Mouse (Mus musculus): ENCODE results near the gene Chrnb1. TPM values are rescaled to one million over a fixed set of nuclear protein-coding genes. Genes with fewer than 3 reads are reported as not detected.

The Chrnb1 gene
- total and polyA plus RNA-seq, 2 experiments from 2014 or later: 0.85 to 1.5 TPM

GRCm38 (mm10) chr11:69752686-69753085 is 43.1 kb downstream of the Chrnb1 start:
- TF ChIP-seq CTCF (IDR thresholded peaks at IDR 0.05; ENCODE audit: low read depth): no peak
- Histone ChIP-seq H3K4me2 (ENCODE audit: low read depth, low read length) (no peak overlapping the region), H3K4me1 (ENCODE audit: insufficient read depth, low read length) (peaks cover 16% of the 10 kb centered on the region; the same call in 1 of the 2 replicates), H3K27ac (no peak overlapping the region), H3K9ac (replicated peaks; ENCODE audit: low read length) (no peak overlapping the region), H3K4me3 (ENCODE audit: low read length) (no peak overlapping the region), H3K9me3 (ENCODE audit: low read length) (no peaks in the 10 kb centered on the region), H3K36me3 (ENCODE audit: insufficient read depth, low read length) (peaks cover 2% of the 10 kb centered on the region; the same call in 1 of the 2 replicates), H3K27me3 (ENCODE audit: insufficient read depth, low read length) (no peaks in the 10 kb centered on the region)
- no peak for DNase-seq (ENCODE audit: low spot score)
- ATAC-seq: no peak

- Histone ChIP-seq H3K9me3 (ENCODE audit: low read length) (no peaks in the 10 kb centered on the region), H3K4me3 (ENCODE audit: low read length) (no peak overlapping the region), H3K9ac (replicated peaks; ENCODE audit: low read length) (no peak overlapping the region), H3K36me3 (ENCODE audit: insufficient read depth, low read length) (peaks cover 11% of the 10 kb centered on the region), H3K27me3 (ENCODE audit: insufficient read depth, low read length) (no peaks in the 10 kb centered on the region), H3K4me1 (ENCODE audit: insufficient read depth, low read length) (peaks cover 11% of the 10 kb centered on the region; the same call in 1 of the 2 replicates), H3K4me2 (ENCODE audit: low read depth, low read length) (no peak overlapping the region), H3K27ac (no peak overlapping the region)
- TF ChIP-seq CTCF (IDR thresholded peaks at IDR 0.05; ENCODE audit: low read depth): no peak
- 77% methylated on average over 3 of the region's 3 CpGs for WGBS
- DNase-seq (ENCODE audit: low spot score) (no peak), ATAC-seq (no peak)
Observed at GRCm38 (mm10) chr11:69751635-69752034, 44.1 kb downstream of the Chrnb1 start.

Other genes starting within 250 kb of the Chrnb1 start
Only the 30 nearest of the 45 such genes appear.
- 68.5 and 79.6 TPM in 2 replicates for gene Fxr2, start 163.0 kb downstream of the Chrnb1 start, total RNA-seq (2014; rRNA removed)
- gene Fxr2, start 163.0 kb downstream of the Chrnb1 start, polyA plus RNA-seq (2015; fragmentation: Nextera tagmentation; extraction: Ambion mirVana): 23.3 and 28.8 TPM in 2 replicates
- not detected in 2 replicates for gene Sox15, start 140.6 kb downstream of the Chrnb1 start, total RNA-seq (2014; rRNA removed)
- gene Sox15, start 140.6 kb downstream of the Chrnb1 start, polyA plus RNA-seq (2015; fragmentation: Nextera tagmentation; extraction: Ambion mirVana): 0.35 and 0.40 TPM in 2 replicates
- 141 and 256 TPM in 2 replicates for gene Mpdu1, start 133.3 kb downstream of the Chrnb1 start, total RNA-seq (2014; rRNA removed)
- gene Mpdu1, start 133.3 kb downstream of the Chrnb1 start, polyA plus RNA-seq (2015; fragmentation: Nextera tagmentation; extraction: Ambion mirVana): 122 and 124 TPM in 2 replicates
- gene Cd68, start 129.8 kb downstream of the Chrnb1 start, total RNA-seq (2014; rRNA removed): 6.0 and 7.5 TPM in 2 replicates
- gene Cd68, start 129.8 kb downstream of the Chrnb1 start, polyA plus RNA-seq (2015; fragmentation: Nextera tagmentation; extraction: Ambion mirVana): 10.5 and 12.0 TPM in 2 replicates
- 696 and 745 TPM in 2 replicates for gene Eif4a1, start 123.5 kb downstream of the Chrnb1 start, total RNA-seq (2014; rRNA removed)
- 427 and 463 TPM in 2 replicates for gene Eif4a1, start 123.5 kb downstream of the Chrnb1 start, polyA plus RNA-seq (2015; fragmentation: Nextera tagmentation; extraction: Ambion mirVana)
- gene Senp3, start 113.9 kb downstream of the Chrnb1 start, total RNA-seq (2014; rRNA removed): 68.6 and 90.4 TPM in 2 replicates
- gene Senp3, start 113.9 kb downstream of the Chrnb1 start, polyA plus RNA-seq (2015; fragmentation: Nextera tagmentation; extraction: Ambion mirVana): 69.2 and 69.3 TPM in 2 replicates
- 0.14 and 1.8 TPM in 2 replicates for gene Tnfsf13, start 110.2 kb downstream of the Chrnb1 start, total RNA-seq (2014; rRNA removed)
- gene Tnfsf13, start 110.2 kb downstream of the Chrnb1 start, polyA plus RNA-seq (2015; fragmentation: Nextera tagmentation; extraction: Ambion mirVana): 0.76 and 0.98 TPM in 2 replicates
- gene Tnfsf12, start 100.1 kb downstream of the Chrnb1 start, total RNA-seq (2014; rRNA removed): 3.1 and 7.1 TPM in 2 replicates
- 5.0 and 6.0 TPM in 2 replicates for gene Tnfsf12, start 100.1 kb downstream of the Chrnb1 start, polyA plus RNA-seq (2015; fragmentation: Nextera tagmentation; extraction: Ambion mirVana)
- 0.94 and 4.6 TPM in 2 replicates for gene Tnfsfm13, start 99.8 kb downstream of the Chrnb1 start, total RNA-seq (2014; rRNA removed)
- 2.0 and 2.8 TPM in 2 replicates for gene Tnfsfm13, start 99.8 kb downstream of the Chrnb1 start, polyA plus RNA-seq (2015; fragmentation: Nextera tagmentation; extraction: Ambion mirVana)
- 18.3 and 18.8 TPM in 2 replicates for gene Polr2a, start 37.3 kb downstream of the Chrnb1 start, total RNA-seq (2014; rRNA removed)
- 9.1 and 10.5 TPM in 2 replicates for gene Polr2a, start 37.3 kb downstream of the Chrnb1 start, polyA plus RNA-seq (2015; fragmentation: Nextera tagmentation; extraction: Ambion mirVana)
- 0.72 TPM in 1 of 2 replicates, not detected in the other for gene Slc35g3, start 34.0 kb downstream of the Chrnb1 start, total RNA-seq (2014; rRNA removed)
- gene Slc35g3, start 34.0 kb downstream of the Chrnb1 start, polyA plus RNA-seq (2015; fragmentation: Nextera tagmentation; extraction: Ambion mirVana): 0.11 and 0.15 TPM in 2 replicates
- gene Zbtb4, start 30.0 kb downstream of the Chrnb1 start, total RNA-seq (2014; rRNA removed): 39.2 and 39.9 TPM in 2 replicates
- gene Zbtb4, start 30.0 kb downstream of the Chrnb1 start, polyA plus RNA-seq (2015; fragmentation: Nextera tagmentation; extraction: Ambion mirVana): 4.6 and 4.9 TPM in 2 replicates
- gene Fgf11, start 5.9 kb upstream of the Chrnb1 start, total RNA-seq (2014; rRNA removed): 19.1 and 19.2 TPM in 2 replicates
- 3.8 and 4.4 TPM in 2 replicates for gene Fgf11, start 5.9 kb upstream of the Chrnb1 start, polyA plus RNA-seq (2015; fragmentation: Nextera tagmentation; extraction: Ambion mirVana)
- 0.16 and 0.72 TPM in 2 replicates for gene Tmem102, start 9.7 kb upstream of the Chrnb1 start, total RNA-seq (2014; rRNA removed)
- gene Tmem102, start 9.7 kb upstream of the Chrnb1 start, polyA plus RNA-seq (2015; fragmentation: Nextera tagmentation; extraction: Ambion mirVana): 1.1 and 1.5 TPM in 2 replicates
- gene Gm39566, start 19.4 kb upstream of the Chrnb1 start, total RNA-seq (2014; rRNA removed): not detected in 2 replicates
- gene Gm39566, start 19.4 kb upstream of the Chrnb1 start, polyA plus RNA-seq (2015; fragmentation: Nextera tagmentation; extraction: Ambion mirVana): not detected in 2 replicates
- not detected in 2 replicates for gene Spem2, start 22.5 kb upstream of the Chrnb1 start, total RNA-seq (2014; rRNA removed)
- gene Spem2, start 22.5 kb upstream of the Chrnb1 start, polyA plus RNA-seq (2015; fragmentation: Nextera tagmentation; extraction: Ambion mirVana): not detected in 2 replicates
- gene Spem1, start 26.2 kb upstream of the Chrnb1 start, total RNA-seq (2014; rRNA removed): not detected in 2 replicates
- gene Spem1, start 26.2 kb upstream of the Chrnb1 start, polyA plus RNA-seq (2015; fragmentation: Nextera tagmentation; extraction: Ambion mirVana): 0.28 and 0.40 TPM in 2 replicates
- gene Nlgn2, start 41.8 kb upstream of the Chrnb1 start, total RNA-seq (2014; rRNA removed): 126 and 130 TPM in 2 replicates
- gene Nlgn2, start 41.8 kb upstream of the Chrnb1 start, polyA plus RNA-seq (2015; fragmentation: Nextera tagmentation; extraction: Ambion mirVana): 20.8 and 22.3 TPM in 2 replicates
- gene Tmem256, start 42.6 kb upstream of the Chrnb1 start, total RNA-seq (2014; rRNA removed): 119 and 153 TPM in 2 replicates
- gene Tmem256, start 42.6 kb upstream of the Chrnb1 start, polyA plus RNA-seq (2015; fragmentation: Nextera tagmentation; extraction: Ambion mirVana): 435 and 439 TPM in 2 replicates
- gene Plscr3, start 50.4 kb upstream of the Chrnb1 start, total RNA-seq (2014; rRNA removed): 24.7 and 26.3 TPM in 2 replicates
- 32.2 and 33.4 TPM in 2 replicates for gene Plscr3, start 50.4 kb upstream of the Chrnb1 start, polyA plus RNA-seq (2015; fragmentation: Nextera tagmentation; extraction: Ambion mirVana)
- not detected in 2 replicates for gene Tnk1, start 62.8 kb upstream of the Chrnb1 start, total RNA-seq (2014; rRNA removed)
- 0.15 TPM in 1 of 2 replicates, not detected in the other for gene Tnk1, start 62.8 kb upstream of the Chrnb1 start, polyA plus RNA-seq (2015; fragmentation: Nextera tagmentation; extraction: Ambion mirVana)
- gene Tmem95, start 82.1 kb upstream of the Chrnb1 start, total RNA-seq (2014; rRNA removed): not detected in 2 replicates
- not detected in 2 replicates for gene Tmem95, start 82.1 kb upstream of the Chrnb1 start, polyA plus RNA-seq (2015; fragmentation: Nextera tagmentation; extraction: Ambion mirVana)
- gene Kctd11, start 85.5 kb upstream of the Chrnb1 start, total RNA-seq (2014; rRNA removed): 1.7 and 2.0 TPM in 2 replicates
- 1.3 and 1.7 TPM in 2 replicates for gene Kctd11, start 85.5 kb upstream of the Chrnb1 start, polyA plus RNA-seq (2015; fragmentation: Nextera tagmentation; extraction: Ambion mirVana)
- gene Acap1, start 99.6 kb upstream of the Chrnb1 start, total RNA-seq (2014; rRNA removed): 1.5 TPM in 1 of 2 replicates, not detected in the other
- 0.20 and 0.21 TPM in 2 replicates for gene Acap1, start 99.6 kb upstream of the Chrnb1 start, polyA plus RNA-seq (2015; fragmentation: Nextera tagmentation; extraction: Ambion mirVana)
- gene 2810408A11Rik, start 105.0 kb upstream of the Chrnb1 start, total RNA-seq (2014; rRNA removed): 2.9 and 9.7 TPM in 2 replicates
- gene 2810408A11Rik, start 105.0 kb upstream of the Chrnb1 start, polyA plus RNA-seq (2015; fragmentation: Nextera tagmentation; extraction: Ambion mirVana): 6.5 and 8.1 TPM in 2 replicates
- gene Neurl4, start 105.1 kb upstream of the Chrnb1 start, total RNA-seq (2014; rRNA removed): 95.1 and 118 TPM in 2 replicates
- 11.9 and 13.1 TPM in 2 replicates for gene Neurl4, start 105.1 kb upstream of the Chrnb1 start, polyA plus RNA-seq (2015; fragmentation: Nextera tagmentation; extraction: Ambion mirVana)
- gene Gps2, start 117.9 kb upstream of the Chrnb1 start, total RNA-seq (2014; rRNA removed): 48.1 and 67.6 TPM in 2 replicates
- gene Gps2, start 117.9 kb upstream of the Chrnb1 start, polyA plus RNA-seq (2015; fragmentation: Nextera tagmentation; extraction: Ambion mirVana): 60.8 and 65.9 TPM in 2 replicates
- gene Eif5a, start 126.0 kb upstream of the Chrnb1 start, total RNA-seq (2014; rRNA removed): 491 and 500 TPM in 2 replicates
- gene Eif5a, start 126.0 kb upstream of the Chrnb1 start, polyA plus RNA-seq (2015; fragmentation: Nextera tagmentation; extraction: Ambion mirVana): 1,157 and 1,160 TPM in 2 replicates
- 23.9 and 31.1 TPM in 2 replicates for gene Ybx2, start 139.9 kb upstream of the Chrnb1 start, total RNA-seq (2014; rRNA removed)
- gene Ybx2, start 139.9 kb upstream of the Chrnb1 start, polyA plus RNA-seq (2015; fragmentation: Nextera tagmentation; extraction: Ambion mirVana): 3.3 and 5.9 TPM in 2 replicates
- gene Slc2a4, start 152.2 kb upstream of the Chrnb1 start, total RNA-seq (2014; rRNA removed): 9.5 and 12.8 TPM in 2 replicates
- 6.1 and 6.5 TPM in 2 replicates for gene Slc2a4, start 152.2 kb upstream of the Chrnb1 start, polyA plus RNA-seq (2015; fragmentation: Nextera tagmentation; extraction: Ambion mirVana)